Mouse (Mus musculus): ENCODE results near the gene Acoxl.

DNA sequence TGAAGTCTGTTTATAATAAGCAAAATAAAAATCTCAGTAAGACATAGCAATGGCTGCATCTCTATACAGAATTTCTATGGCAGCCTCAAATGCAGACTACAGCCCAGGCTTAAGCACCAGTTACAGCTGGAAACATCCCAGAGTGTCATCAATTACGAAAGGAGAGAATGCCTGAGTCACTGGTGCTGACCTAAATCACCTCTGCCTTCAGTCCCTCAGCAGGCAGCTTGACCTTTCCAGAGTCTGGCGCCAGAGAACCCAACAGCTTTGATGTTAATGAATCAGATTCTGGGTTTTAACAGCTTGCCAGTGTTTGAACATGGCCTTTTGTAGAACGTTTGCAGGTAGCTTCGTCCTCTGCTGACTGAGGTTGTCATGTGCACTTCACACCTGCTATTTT, 193.4 kb downstream of the Acoxl start:
- no peak for TF ChIP-seq POLR2A (IDR thresholded peaks at IDR 0.05; ENCODE audit: low read depth, low read length)
- TF ChIP-seq CTCF (IDR thresholded peaks at IDR 0.05; ENCODE audit: borderline replicate concordance, insufficient read depth, low read length), result no peak
